ENCODE assay signal across 11 mouse cellular contexts in genomic region chr4:150659926-150660610, GRCm38 (mm10). TPM values are rescaled to one million over a fixed set of nuclear protein-coding genes. Genes with fewer than 3 reads are reported as not detected.
A peak's percentile ranks its signal among the peaks of the same experiment; 100 is the strongest.
DNase-seq lines count a peak whose midpoint lies in the region; ATAC-seq and TF ChIP-seq lines count a peak whose summit lies in the region.
"Had no signal": no experiment of that assay in that cellular context is flagged by ENCODE, and none has a peak within 500 bp of the region (broad histone marks: within the 10 kb centered on the region; RNA-seq: fewer than 3 reads in every experiment).

No protein-coding gene starts in this region.

- H3K27ac ChIP-seq in heart, embryonic 11.5 days (ENCODE audit: low read depth, low read length) = no peak overlapping the region
- H3K27ac ChIP-seq in thymus, adult 2 months (ENCODE audit: control insufficient read depth, insufficient read depth, low read length) = no peak overlapping the region
- no peak overlapping the region for H3K27ac ChIP-seq in lung, embryonic 14.5 days (ENCODE audit: low read depth)
- H3K27ac ChIP-seq: heart, embryonic 13.5 days had no signal

- H3K4me1 ChIP-seq in heart, embryonic 11.5 days (ENCODE audit: control insufficient read depth, insufficient read depth, low read length) = no peaks in the 10 kb centered on the region
- no peaks in the 10 kb centered on the region for H3K4me1 ChIP-seq in thymus, adult 2 months (replicated peaks; ENCODE audit: control insufficient read depth, insufficient read depth, low read length)
- H3K4me1 ChIP-seq in lung, embryonic 14.5 days (ENCODE audit: insufficient read depth) = peaks cover 6% of the 10 kb centered on the region; the same call in 1 of the 2 replicates

- WGBS in heart, embryonic 11.5 days (ENCODE audit: insufficient replicate concordance) = 70% methylated on average over 9 of the region's 9 CpGs
- 76% methylated on average over 9 of the region's 9 CpGs for WGBS in thymus, adult 2 months
- 63% methylated on average over 9 of the region's 9 CpGs for WGBS in lung, embryonic 14.5 days

- no peak overlapping the region for H3K4me2 ChIP-seq in heart, embryonic 11.5 days
- no peak overlapping the region for H3K4me2 ChIP-seq in lung, embryonic 14.5 days
- H3K4me2 ChIP-seq: heart, embryonic 13.5 days had no signal

- H3K27me3 ChIP-seq in heart, embryonic 11.5 days (ENCODE audit: control insufficient read depth, insufficient read depth, low read length) = peaks cover 2% of the 10 kb centered on the region; the same call in 1 of the 2 replicates
- no peaks in the 10 kb centered on the region; the same call in 1 of the 2 replicates for H3K27me3 ChIP-seq in thymus, adult 2 months (ENCODE audit: control insufficient read depth, insufficient read depth, low read length)
- H3K27me3 ChIP-seq in lung, embryonic 14.5 days (ENCODE audit: insufficient read depth, low read length) = no peaks in the 10 kb centered on the region

- peak; percentile 42; the same call in 1 of the 2 replicates for TF ChIP-seq CTCF in thymus, adult 2 months (IDR thresholded peaks at IDR 0.05; ENCODE audit: borderline replicate concordance, control insufficient read depth, extremely low read depth, insufficient read depth, low read length, poor library complexity)
- TF ChIP-seq CTCF in lung, embryonic 14.5 days (IDR thresholded peaks at IDR 0.05; ENCODE audit: low read depth) = peak; percentile 35; the same call in 1 of the 2 replicates

- no peak overlapping the region for H3K9ac ChIP-seq in heart, embryonic 11.5 days (ENCODE audit: low read depth, low read length)
- no peak overlapping the region for H3K9ac ChIP-seq in lung, embryonic 14.5 days
- H3K9ac ChIP-seq: heart, embryonic 13.5 days had no signal

- DNase-seq in heart, postnatal 4 days = peak; percentile 41
- peak; percentile 45 for DNase-seq in thymus, adult 2 months
- no peak for DNase-seq in thymus, adult 18-20 months
- DNase-seq in lung, embryonic 14.5 days = peak; percentile 27
- no peak for DNase-seq in urinary bladder, postnatal 25 days (ENCODE audit: low spot score)
- DNase-seq in layer of hippocampus, postnatal 10 days (ENCODE audit: low spot score in 2 of 2) = no peak
- DNase-seq: right cerebral cortex, postnatal 25 days had no signal

- no peak overlapping the region for H3K4me3 ChIP-seq in heart, embryonic 11.5 days (ENCODE audit: low read depth, low read length)
- H3K4me3 ChIP-seq in thymus, adult 2 months (ENCODE audit: control insufficient read depth, insufficient read depth, low read length) = no peak overlapping the region
- H3K4me3 ChIP-seq in lung, embryonic 14.5 days (ENCODE audit: low read depth, low read length) = no peak overlapping the region
- H3K4me3 ChIP-seq: heart, embryonic 13.5 days had no signal

- no peak for ATAC-seq in heart, embryonic 11.5 days (replicated peaks; ENCODE audit: insufficient number of reproducible peaks, low FRiP score, low TSS enrichment)
- ATAC-seq in lung, embryonic 14.5 days (ENCODE audit: insufficient read depth) = no peak
- ATAC-seq in monocyte, adult 5-6 weeks (replicated peaks; ENCODE audit: insufficient number of reproducible peaks, low FRiP score, low TSS enrichment, poor library complexity, severe bottlenecking) = no peak

- no peaks in the 10 kb centered on the region for H3K36me3 ChIP-seq in heart, embryonic 11.5 days (ENCODE audit: control insufficient read depth, insufficient read depth, low read length)
- no peaks in the 10 kb centered on the region for H3K36me3 ChIP-seq in thymus, adult 2 months (ENCODE audit: control insufficient read depth, insufficient read depth, low read length)
- H3K36me3 ChIP-seq in lung, embryonic 14.5 days (ENCODE audit: insufficient read depth) = no peaks in the 10 kb centered on the region
- H3K36me3 ChIP-seq: heart, embryonic 13.5 days had no signal

- no peak for TF ChIP-seq POLR2A in thymus, adult 2 months (IDR thresholded peaks at IDR 0.05; ENCODE audit: control insufficient read depth, extremely low read depth, insufficient read depth, low read length, poor library complexity)

- peaks cover 3% of the 10 kb centered on the region; the same call in 1 of the 2 replicates for H3K9me3 ChIP-seq in heart, embryonic 11.5 days (replicated peaks; ENCODE audit: control insufficient read depth, low read length)
- no peaks in the 10 kb centered on the region for H3K9me3 ChIP-seq in lung, embryonic 14.5 days (ENCODE audit: low read depth, low read length)
- H3K9me3 ChIP-seq: heart, embryonic 13.5 days had no signal

RNA-seq across cellular contexts. Expression of gene Slc45a1, which starts 8.1 kb away (rescaled TPM):
- not detected for total RNA-seq in heart, postnatal 4 days (2021)
- polyA plus RNA-seq in heart, embryonic 11.5 days (2014; fragmentation: Nextera tagmentation; extraction: Ambion mirVana) = 0.04 TPM in 1 of 2 replicates, not detected in the other
- 0.03 TPM in 1 of 2 replicates, not detected in the other for polyA plus RNA-seq in thymus, adult 2 months (2012; rRNA removed)
- polyA plus RNA-seq in lung, embryonic 14.5 days (2014; fragmentation: Nextera tagmentation; extraction: Ambion mirVana) = not detected in 2 replicates
- not detected in 3 replicates for total RNA-seq in monocyte, adult 5-6 weeks (2017)
- total RNA-seq in layer of hippocampus, postnatal 10 days (2021) = 10 to 100 TPM; 43.2 to 45.3 TPM
- total RNA-seq: megakaryocyte progenitor cell, adult 5-6 weeks had no signal

Comparison
In these comparisons a context has a peak if more than half of its experiments do, and no peak if none do; other contexts are left out.
1. DNase-seq: peak in heart, postnatal 4 days (single experiment), thymus, adult 2 months (single experiment) and lung, embryonic 14.5 days (single experiment); none in thymus, adult 18-20 months (0 of 2), urinary bladder, postnatal 25 days (single experiment) and layer of hippocampus, postnatal 10 days (0 of 2).
2. RNA of gene Slc45a1, which starts 8.1 kb away (total RNA-seq): 43.2 to 45.3 TPM in layer of hippocampus, postnatal 10 days; not detected in heart, postnatal 4 days and not detected in monocyte, adult 5-6 weeks; every median in the first group is over 10 times any median in the second.